Mouse (Mus musculus): ENCODE measurements at regions not wholly inside any gene's neighbourhood (a gene's known extent, or its start where the extent isn't known, plus 50 kb on each side); places are given as distances from the start of the nearest gene placed in this dataset.

DNA sequence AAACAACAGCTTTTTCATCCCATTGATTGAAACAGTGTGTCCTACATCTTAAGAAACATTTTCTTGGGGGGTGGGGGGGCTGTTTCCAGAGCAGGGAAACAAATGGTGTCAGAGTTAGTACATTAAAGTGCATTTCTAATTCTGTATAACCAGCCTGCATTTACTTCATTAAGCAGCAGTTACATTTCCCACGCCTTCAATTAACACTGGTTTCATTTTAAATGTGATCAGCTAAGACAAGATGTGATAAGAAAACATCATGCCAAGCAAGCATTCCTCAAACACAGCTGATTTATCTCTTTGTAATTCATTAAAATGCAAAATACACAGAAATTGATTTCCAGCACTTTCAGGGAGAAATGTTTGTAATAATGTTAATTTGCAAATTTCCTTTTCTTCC is 122.0 kb downstream of the Olfr1505 start:
- Histone ChIP-seq H3K27me3 (no peaks in the 10 kb centered on the region), H3K27ac (no peak overlapping the region; the same call in 1 of the 2 replicates)
- WGBS, result 43% methylated on average over 1 of the region's 1 CpGs

DNA sequence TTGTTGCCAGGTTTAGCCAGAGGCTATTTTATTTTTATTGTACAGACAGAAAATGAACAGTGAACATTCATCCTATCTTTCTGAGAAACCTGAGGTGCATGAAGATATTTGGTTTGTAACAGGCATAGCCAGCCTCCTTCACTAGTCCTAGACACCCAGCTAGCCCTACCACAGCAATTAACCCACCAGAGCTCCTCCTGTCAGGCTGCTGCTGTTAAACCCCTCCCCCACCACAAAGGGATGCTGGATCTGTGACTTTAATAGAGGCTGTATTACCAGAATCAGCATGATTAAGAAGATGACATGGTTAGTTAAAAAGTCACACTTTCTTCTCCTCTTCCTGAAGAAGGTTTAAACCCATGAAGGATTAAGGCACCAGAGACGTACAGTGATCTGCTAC is 122.5 kb downstream of the Olfr1505 start:
- Histone ChIP-seq H3K27me3 (no peaks in the 10 kb centered on the region), H3K4me1 (peaks cover 13% of the 10 kb centered on the region), H3K36me3 (no peaks in the 10 kb centered on the region), H3K27ac (no peak overlapping the region; the same call in 1 of the 2 replicates), H3K4me3 (no peak overlapping the region), H3K4me2 (replicated peaks) (no peak overlapping the region), H3K9ac (no peak overlapping the region), H3K9me3 (replicated peaks) (no peaks in the 10 kb centered on the region)
- WGBS, result 54% methylated on average over 1 of the region's 1 CpGs
- ATAC-seq (ENCODE audit: low FRiP score), result peak; percentile 50; the same call in 1 of the 2 replicates

More for the DNA sequence above, 122.0 kb downstream of the Olfr1505 start:
- Histone ChIP-seq H3K9ac (no peak overlapping the region), H3K4me3 (no peak overlapping the region), H3K36me3 (no peaks in the 10 kb centered on the region), H3K9me3 (replicated peaks) (no peaks in the 10 kb centered on the region), H3K4me1 (peaks cover 13% of the 10 kb centered on the region), H3K4me2 (replicated peaks) (no peak overlapping the region)
- ATAC-seq (ENCODE audit: low FRiP score), result no peak

DNA sequence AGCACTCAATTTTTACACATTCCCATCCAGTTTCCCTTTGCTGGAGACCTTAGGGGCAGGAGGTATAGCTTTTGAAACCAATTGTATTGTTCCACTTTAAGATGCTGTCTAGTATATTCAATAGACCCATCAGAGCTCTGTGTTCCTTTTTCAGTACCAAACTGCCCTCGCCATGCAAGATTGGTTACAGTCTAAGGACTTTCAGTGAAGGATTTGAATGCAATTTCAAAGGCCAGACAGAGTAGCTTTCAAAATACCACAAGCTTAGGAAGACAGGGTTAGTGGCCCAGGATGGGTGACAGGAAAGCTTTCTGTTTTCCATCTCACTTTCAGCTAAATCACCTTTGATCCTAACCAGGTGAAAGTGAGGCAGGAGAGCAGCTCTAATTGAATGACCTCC is 123.4 kb downstream of the Olfr1505 start:
- H3K9me3 ChIP-seq (replicated peaks), result no peaks in the 10 kb centered on the region
- 38% methylated on average over 1 of the region's 1 CpGs for WGBS
- H3K9ac ChIP-seq, result no peak overlapping the region
- no peak overlapping the region for H3K27ac ChIP-seq
- H3K36me3 ChIP-seq, result no peaks in the 10 kb centered on the region
- H3K27me3 ChIP-seq, result no peaks in the 10 kb centered on the region
- H3K4me1 ChIP-seq, result peaks cover 13% of the 10 kb centered on the region
- H3K4me2 ChIP-seq (replicated peaks), result no peak overlapping the region
- ATAC-seq (ENCODE audit: low FRiP score), result 0 out of 2 replicates have a peak, but pooled peaks have one; percentile 38
- H3K4me3 ChIP-seq, result no peak overlapping the region

DNA sequence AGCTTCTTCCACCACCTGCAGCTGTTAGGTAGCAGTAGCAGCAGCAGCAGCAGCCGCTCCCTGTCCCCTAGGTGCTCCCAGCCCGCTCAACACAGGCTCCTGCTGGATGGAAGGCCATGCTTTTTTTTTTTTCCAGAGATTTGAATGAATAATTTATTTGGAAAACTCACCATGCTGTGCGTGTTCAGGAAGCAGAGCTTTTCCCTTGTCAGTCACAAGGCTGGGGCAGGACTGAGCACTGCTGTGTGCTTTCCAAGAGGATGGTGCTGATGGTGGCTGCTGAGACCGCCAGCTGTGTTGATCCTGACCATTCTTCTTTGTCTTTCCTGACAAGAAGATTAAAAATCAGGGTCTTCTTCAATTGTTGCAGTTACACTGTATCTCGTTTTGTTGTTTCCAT is 129.4 kb downstream of the Olfr1505 start:
- H3K36me3 ChIP-seq, result no peaks in the 10 kb centered on the region
- no peak overlapping the region for H3K4me3 ChIP-seq
- H3K9ac ChIP-seq, result no peak overlapping the region
- peak; percentile 64; the same call in 1 of the 2 replicates for ATAC-seq (ENCODE audit: low FRiP score)
- no peak overlapping the region for H3K4me2 ChIP-seq (replicated peaks)
- 0 out of 2 replicates have a peak, but pooled peaks cover 4% of the 10 kb centered on the region for H3K4me1 ChIP-seq
- WGBS, result 37% methylated on average over 5 of the region's 5 CpGs
- H3K27me3 ChIP-seq, result no peaks in the 10 kb centered on the region
- H3K9me3 ChIP-seq (replicated peaks), result no peaks in the 10 kb centered on the region
- no peak overlapping the region for H3K27ac ChIP-seq

DNA sequence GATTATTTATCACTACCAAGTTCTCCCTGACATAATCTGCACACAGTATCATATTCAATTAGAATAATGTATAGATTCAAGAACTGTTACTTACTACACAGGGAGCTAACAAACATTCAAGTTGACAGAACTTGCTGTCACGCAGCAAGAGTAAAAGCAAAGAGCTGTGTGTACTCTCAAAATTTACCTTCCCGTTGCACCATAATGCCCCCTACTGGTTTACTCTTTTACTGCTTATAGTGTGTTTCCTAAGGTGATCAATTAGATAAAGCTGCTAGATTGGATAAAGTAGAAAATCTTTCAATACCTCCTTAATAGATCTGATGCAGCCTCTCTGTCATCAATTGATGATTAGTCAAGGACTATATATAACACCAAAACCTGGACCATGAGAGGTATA is 132.1 kb downstream of the Olfr1505 start:
- no peak for ATAC-seq (ENCODE audit: low FRiP score)
- no peaks in the 10 kb centered on the region for H3K36me3 ChIP-seq
- H3K4me2 ChIP-seq (replicated peaks), result no peak overlapping the region
- WGBS, result 58% methylated on average over 2 of the region's 2 CpGs
- H3K9me3 ChIP-seq (replicated peaks), result no peaks in the 10 kb centered on the region
- H3K4me1 ChIP-seq, result 0 out of 2 replicates have a peak, but pooled peaks cover 4% of the 10 kb centered on the region
- H3K9ac ChIP-seq, result no peak overlapping the region
- no peaks in the 10 kb centered on the region for H3K27me3 ChIP-seq
- H3K4me3 ChIP-seq, result no peak overlapping the region
- no peak overlapping the region for H3K27ac ChIP-seq

DNA sequence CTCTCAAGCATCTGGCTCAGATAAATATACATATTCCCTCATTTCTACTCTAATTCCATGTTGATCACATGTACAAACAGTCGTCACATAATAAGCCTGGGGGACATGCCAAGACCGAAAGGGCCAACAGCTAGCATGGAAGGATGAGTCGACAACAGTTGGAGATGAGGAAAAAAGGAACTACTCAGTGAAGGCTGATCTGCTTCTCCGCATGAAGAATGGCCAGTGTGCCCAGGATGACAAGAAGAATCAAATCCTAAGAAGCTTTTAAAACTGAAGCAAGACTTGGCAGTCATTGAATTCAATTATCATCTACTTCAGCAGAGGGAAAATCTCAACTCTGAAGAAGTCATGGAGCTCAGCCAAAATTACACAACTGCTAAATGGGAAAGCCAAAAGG is 138.7 kb downstream of the Olfr1505 start:
- Histone ChIP-seq H3K4me2 (replicated peaks) (no peak overlapping the region), H3K27me3 (no peaks in the 10 kb centered on the region), H3K27ac (no peak overlapping the region), H3K9me3 (replicated peaks) (no peaks in the 10 kb centered on the region), H3K36me3 (no peaks in the 10 kb centered on the region), H3K4me1 (no peaks in the 10 kb centered on the region), H3K9ac (no peak overlapping the region), H3K4me3 (no peak overlapping the region)
- ATAC-seq (ENCODE audit: low FRiP score), result no peak
- 90% methylated on average over 4 of the region's 4 CpGs for WGBS

DNA sequence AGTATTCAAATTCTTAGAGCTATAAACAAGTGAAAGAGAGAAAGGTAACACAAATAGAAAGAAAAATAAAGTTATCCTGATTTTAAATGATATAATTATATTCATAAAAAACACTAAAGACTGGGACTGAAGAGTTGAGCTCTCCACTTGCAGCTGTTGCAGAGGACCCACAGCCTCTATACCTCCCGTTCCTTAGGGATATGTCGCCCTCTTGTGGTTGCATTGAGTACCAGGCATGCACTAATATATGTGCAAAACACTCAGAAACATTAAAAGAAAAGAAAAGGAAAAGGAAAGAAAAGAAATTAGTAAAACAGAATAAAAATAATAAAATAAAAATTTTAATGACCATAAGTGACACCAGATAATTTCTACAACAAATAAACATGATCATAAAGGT is 167.2 kb downstream of the Olfr1505 start:
- ATAC-seq (ENCODE audit: low FRiP score), result no peak
- H3K27me3 ChIP-seq, result no peaks in the 10 kb centered on the region
- H3K9me3 ChIP-seq (replicated peaks), result no peaks in the 10 kb centered on the region

DNA sequence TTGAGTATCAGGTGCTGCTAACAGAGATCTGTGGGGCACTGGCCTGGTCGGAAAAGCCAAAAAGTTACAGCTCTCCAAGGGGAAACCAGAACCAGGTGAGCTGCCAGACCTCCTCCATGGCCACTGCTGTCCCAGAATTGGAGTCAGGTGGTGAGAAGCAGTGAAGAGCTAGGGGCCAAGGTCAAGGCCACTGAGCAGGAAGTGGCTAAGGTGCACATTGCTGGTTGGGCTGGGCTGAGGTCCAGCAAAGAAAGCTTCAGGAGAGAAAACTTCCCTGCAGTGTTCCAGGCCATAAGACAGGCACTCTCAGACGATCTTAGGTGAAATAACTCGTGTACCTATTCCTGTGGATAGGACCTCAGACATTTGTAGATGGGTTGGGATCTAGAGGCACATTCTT is 171.4 kb downstream of the Olfr1505 start:
- no peaks in the 10 kb centered on the region for H3K36me3 ChIP-seq
- H3K4me1 ChIP-seq, result no peaks in the 10 kb centered on the region
- no peak for ATAC-seq (ENCODE audit: low FRiP score)
- 85% methylated on average over 3 of the region's 3 CpGs for WGBS
- no peak overlapping the region for H3K4me2 ChIP-seq (replicated peaks)
- no peaks in the 10 kb centered on the region for H3K9me3 ChIP-seq (replicated peaks)
- no peak overlapping the region for H3K4me3 ChIP-seq
- no peaks in the 10 kb centered on the region for H3K27me3 ChIP-seq
- no peak overlapping the region for H3K27ac ChIP-seq
- H3K9ac ChIP-seq, result no peak overlapping the region

More for the DNA sequence above, 167.2 kb downstream of the Olfr1505 start:
- Histone ChIP-seq H3K9ac (no peak overlapping the region), H3K27ac (no peak overlapping the region), H3K4me3 (no peak overlapping the region), H3K36me3 (no peaks in the 10 kb centered on the region), H3K4me2 (replicated peaks) (no peak overlapping the region), H3K4me1 (no peaks in the 10 kb centered on the region)
- WGBS, result 19% methylated on average over 2 of the region's 2 CpGs

DNA sequence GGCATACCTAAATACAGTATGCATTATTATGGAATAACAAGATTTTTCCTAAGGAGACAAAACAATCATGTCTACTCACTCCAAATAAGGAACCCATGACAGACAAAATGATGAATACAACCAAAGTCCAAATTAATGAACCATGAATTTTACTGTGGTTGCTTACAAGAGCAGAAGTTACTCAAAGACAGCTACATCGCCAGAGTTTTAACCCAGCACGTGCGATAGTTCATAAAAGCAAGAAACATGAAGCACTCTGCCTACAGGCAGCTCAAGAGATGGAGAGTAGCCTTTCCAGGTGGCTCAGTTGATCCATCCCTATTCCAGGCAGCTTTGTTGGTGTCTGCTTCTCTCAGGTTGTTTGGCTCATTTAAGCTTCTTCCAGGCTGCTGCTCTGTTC is 176.8 kb downstream of the Olfr1505 start:
- no peak overlapping the region for H3K27ac ChIP-seq
- H3K9ac ChIP-seq, result no peak overlapping the region
- WGBS, result 87% methylated on average over 3 of the region's 3 CpGs
- H3K4me1 ChIP-seq, result no peaks in the 10 kb centered on the region
- no peaks in the 10 kb centered on the region for H3K27me3 ChIP-seq
- no peaks in the 10 kb centered on the region for H3K36me3 ChIP-seq
- no peaks in the 10 kb centered on the region for H3K9me3 ChIP-seq (replicated peaks)
- H3K4me3 ChIP-seq, result no peak overlapping the region
- no peak for ATAC-seq (ENCODE audit: low FRiP score)
- no peak overlapping the region for H3K4me2 ChIP-seq (replicated peaks)

DNA sequence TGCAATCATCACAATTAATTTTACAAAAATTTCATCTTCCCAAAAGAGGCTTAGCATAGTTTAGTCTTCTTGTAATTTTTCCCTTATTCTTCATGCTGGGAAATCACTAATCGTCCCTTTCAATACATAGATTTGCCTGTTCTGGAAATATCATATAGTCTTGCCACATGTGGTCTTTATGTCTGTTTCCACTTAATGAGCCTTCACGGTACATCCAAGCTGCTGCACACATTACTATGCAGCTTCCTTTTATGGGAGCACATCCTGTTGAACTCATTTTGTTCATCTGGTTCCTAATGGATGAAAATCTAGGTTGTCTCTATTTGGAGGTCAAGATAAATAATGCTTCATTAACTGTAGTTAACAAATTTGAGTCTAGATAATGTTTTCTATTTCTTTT is 180.9 kb downstream of the Olfr1505 start:
- H3K4me2 ChIP-seq (replicated peaks), result no peak overlapping the region
- H3K9ac ChIP-seq, result no peak overlapping the region
- 60% methylated on average over 2 of the region's 2 CpGs for WGBS
- no peaks in the 10 kb centered on the region for H3K4me1 ChIP-seq
- no peaks in the 10 kb centered on the region for H3K27me3 ChIP-seq
- no peaks in the 10 kb centered on the region for H3K9me3 ChIP-seq (replicated peaks)
- H3K36me3 ChIP-seq, result no peaks in the 10 kb centered on the region
- H3K27ac ChIP-seq, result no peak overlapping the region
- no peak for ATAC-seq (ENCODE audit: low FRiP score)
- no peak overlapping the region for H3K4me3 ChIP-seq

DNA sequence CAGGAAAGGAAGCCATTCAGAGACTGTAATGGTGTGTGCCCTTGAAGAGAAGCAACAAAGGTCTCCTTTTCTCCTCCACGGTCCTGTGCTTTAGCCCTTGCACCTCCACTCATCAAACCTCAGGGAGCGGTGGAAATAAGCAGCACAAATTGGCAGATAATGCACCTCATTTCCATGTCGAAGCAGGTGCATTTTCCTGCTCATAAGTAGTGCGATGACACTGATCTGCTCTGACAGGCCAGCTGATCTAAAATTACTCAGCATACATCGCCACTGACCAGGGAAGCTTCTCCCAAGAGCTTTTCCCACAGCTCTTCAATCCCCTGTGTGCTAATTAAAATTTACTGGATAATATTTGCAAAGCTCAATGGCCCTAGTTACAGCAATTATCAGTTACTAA is 182.9 kb downstream of the Olfr1505 start:
- H3K4me3 ChIP-seq, result no peak overlapping the region
- no peaks in the 10 kb centered on the region for H3K4me1 ChIP-seq
- H3K4me2 ChIP-seq (replicated peaks), result no peak overlapping the region
- peak; percentile 86 for ATAC-seq (ENCODE audit: low FRiP score)
- H3K9ac ChIP-seq, result no peak overlapping the region
- H3K36me3 ChIP-seq, result no peaks in the 10 kb centered on the region
- H3K27me3 ChIP-seq, result no peaks in the 10 kb centered on the region
- no peak overlapping the region for H3K27ac ChIP-seq
- WGBS, result 51% methylated on average over 5 of the region's 5 CpGs
- H3K9me3 ChIP-seq (replicated peaks), result no peaks in the 10 kb centered on the region

DNA sequence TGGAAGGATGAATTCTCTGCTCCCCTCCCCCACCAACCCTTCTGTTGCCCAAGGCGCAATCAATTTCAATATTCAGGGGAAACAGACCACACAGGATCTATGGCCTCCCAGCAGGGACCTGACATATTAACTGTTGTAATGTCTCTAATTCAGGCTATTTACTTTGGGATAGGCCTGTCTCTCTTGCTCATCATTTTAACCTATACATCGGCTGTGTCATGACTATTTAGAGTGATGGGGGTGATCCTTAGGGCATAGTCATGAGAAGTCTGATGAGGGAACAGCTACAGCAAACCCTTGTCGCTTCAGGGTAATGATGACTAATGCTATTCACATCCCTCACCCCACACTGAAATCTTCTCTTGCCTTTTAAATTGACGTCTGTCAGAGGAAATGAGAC is 195.8 kb downstream of the Olfr1505 start:
- Histone ChIP-seq H3K9ac (no peak overlapping the region), H3K27me3 (no peaks in the 10 kb centered on the region), H3K9me3 (replicated peaks) (no peaks in the 10 kb centered on the region), H3K27ac (no peak overlapping the region), H3K4me3 (no peak overlapping the region), H3K36me3 (no peaks in the 10 kb centered on the region), H3K4me1 (no peaks in the 10 kb centered on the region), H3K4me2 (replicated peaks) (no peak overlapping the region)
- WGBS, result 56% methylated on average over 4 of the region's 4 CpGs
- ATAC-seq (ENCODE audit: low FRiP score), result peak; percentile 88

DNA sequence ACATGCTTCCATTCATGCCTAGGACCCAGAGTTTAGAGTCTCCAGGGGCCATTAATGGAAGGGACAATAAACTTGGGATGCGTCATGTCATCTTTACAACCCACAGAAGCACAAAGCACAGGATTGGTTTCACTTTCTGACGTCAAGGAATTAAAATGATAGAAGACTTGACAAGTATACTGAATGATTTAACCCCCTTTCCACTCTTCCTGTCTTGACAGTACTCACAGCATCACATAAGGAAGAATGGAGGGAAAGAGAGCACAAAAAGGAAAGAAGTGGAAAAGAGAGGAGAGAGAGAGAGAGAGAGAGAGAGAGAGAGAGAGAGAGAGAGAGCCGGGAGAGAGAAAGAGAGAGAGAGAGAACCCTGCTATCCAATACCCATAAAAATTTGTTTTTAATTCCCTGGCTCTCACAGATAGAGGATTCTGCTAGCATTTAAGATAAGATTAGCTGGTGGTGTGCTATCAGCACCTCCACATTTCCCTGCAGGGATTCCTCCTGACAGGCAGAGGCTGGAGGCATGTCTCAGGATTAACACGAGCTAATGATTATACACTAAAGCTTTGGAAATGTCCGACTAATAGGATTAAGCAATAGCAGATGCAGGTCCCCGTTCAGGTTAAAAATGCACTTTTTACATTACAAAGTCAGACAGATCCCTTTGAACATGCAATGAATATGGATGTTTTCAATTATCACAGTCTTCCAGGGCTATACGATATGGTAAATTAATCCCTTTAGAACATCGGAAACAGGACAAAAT is 210.2 kb downstream of the Olfr1505 start:
- Histone ChIP-seq H3K4me1 (peaks cover 14% of the 10 kb centered on the region), H3K27ac (no peak overlapping the region), H3K4me2 (replicated peaks) (peak overlapping the region; percentile 19; the same call in 1 of the 2 replicates), H3K27me3 (no peaks in the 10 kb centered on the region; the same call in 1 of the 2 replicates), H3K9ac (no peak overlapping the region), H3K36me3 (no peaks in the 10 kb centered on the region), H3K9me3 (replicated peaks) (no peaks in the 10 kb centered on the region), H3K4me3 (no peak overlapping the region)
- ATAC-seq (ENCODE audit: low FRiP score), result peak; percentile 72; the same call in 1 of the 2 replicates
- 18% methylated on average over 8 of the region's 8 CpGs for WGBS

All from hindbrain, embryonic 12.5 days (tissue).